Mouse (Mus musculus) liver, postnatal 0 days (tissue): ENCODE data around the gene Emc9. TPM values are rescaled to one million over a fixed set of nuclear protein-coding genes. Genes with fewer than 3 reads are reported as not detected.

Experiments
- ATAC-seq: fragments of 200-750 bp; cut with Nextera tagmentation; 2 replicates; pipeline ENCODE4 v1.8.0; 2017; ENCODE audit warnings: mild to moderate bottlenecking, moderate library complexity
- DNase-seq: peaks from one replicate; pipeline ENCODE4 v3.0.0-alpha.2; 2016
- H3K27ac ChIP-seq: fragments of 300-500 bp; sonication (generic); 2 replicates; pipeline ENCODE4 v1.5.1; 2014; ENCODE audit warnings: antibody characterized with exemption, moderate library complexity, mild to moderate bottlenecking, low read depth
- H3K27me3 ChIP-seq: fragments of 300-500 bp; sonication (generic); 2 replicates; pipeline ENCODE4 v1.6.1; 2014; ENCODE audit warnings: low read length, control low read depth, mixed read lengths; ENCODE audit not compliant: insufficient read depth
- H3K36me3 ChIP-seq: fragments of 300-500 bp; sonication (generic); replicated peaks from 2 replicates; pipeline ENCODE4 v1.6.1; 2014; ENCODE audit warnings: mild to moderate bottlenecking, control low read depth, low read length, moderate library complexity, mixed read lengths; ENCODE audit not compliant: insufficient read depth
- H3K4me1 ChIP-seq: fragments of 300-500 bp; sonication (generic); 2 replicates; pipeline ENCODE4 v1.6.1; 2014; ENCODE audit warnings: antibody characterized with exemption, mild to moderate bottlenecking, control low read depth; ENCODE audit not compliant: insufficient read depth
- H3K4me2 ChIP-seq: fragments of 300-500 bp; sonication (generic); 2 replicates; pipeline ENCODE4 v1.6.1; 2014; ENCODE audit warnings: low read depth, mild to moderate bottlenecking, low read length, moderate library complexity, mixed read lengths
- H3K4me3 ChIP-seq: fragments of 300-500 bp; sonication (generic); 2 replicates; pipeline ENCODE4 v1.5.1; 2014; ENCODE audit warnings: low read depth, low read length
- H3K9ac ChIP-seq: fragments of 300-500 bp; sonication (generic); replicated peaks from 2 replicates; pipeline ENCODE4 v1.6.1; 2014; ENCODE audit warnings: mild to moderate bottlenecking, moderate library complexity
- H3K9me3 ChIP-seq: fragments of 300-500 bp; sonication (generic); 2 replicates; pipeline ENCODE4 v1.6.1; 2016; ENCODE audit warnings: mild to moderate bottlenecking, control low read depth, low read length, mixed read lengths
- CTCF ChIP-seq: sonication (generic); IDR thresholded peaks from 2 replicates; pipeline ENCODE4 v1.5.1; 2016; ENCODE audit warnings: antibody characterized with exemption, low read depth
- EP300 ChIP-seq: IDR thresholded peaks from 2 replicates; pipeline ENCODE4 v1.6.1; 2016; ENCODE audit warnings: antibody characterized with exemption, low read depth, mild to moderate bottlenecking
- WGBS: fragments of 180-500 bp; shearing (Covaris S2); extraction: QIAGEN DNeasy Blood & Tissue Kit; methylation state at CpG from one replicate; pipeline ENCODE4 v1.1.7; 2014; ENCODE audit not compliant: insufficient replicate concordance; 5-methylcytosine and 5-hydroxymethylcytosine counted together
- polyA plus RNA-seq: library from polyadenylated mRNA; unstranded; fragments of >200 nt; fragmentation: Nextera tagmentation; extraction: Ambion mirVana; gene quantifications from 2 replicates; pipeline ENCODE4 v1.2.1, GENCODE M21; 2015

Emc9 gene
- polyA plus RNA-seq, 1 experiment from 2014 or later, result 17.3 TPM

GRCm38 (mm10) chr14:55551347-55551746 is 33.8 kb downstream of the Emc9 start:
- no peak overlapping the region for H3K4me3 ChIP-seq
- no peak for ATAC-seq
- TF ChIP-seq CTCF, result no peak
- no peak for TF ChIP-seq EP300
- no peak overlapping the region for H3K27ac ChIP-seq
- H3K9ac ChIP-seq, result no peak overlapping the region
- no peaks in the 10 kb centered on the region for H3K9me3 ChIP-seq
- peaks cover under 1% of the 10 kb centered on the region; the same call in 1 of the 2 replicates for H3K4me1 ChIP-seq
- WGBS, result 72% methylated on average over 5 of the region's 5 CpGs
- H3K4me2 ChIP-seq, result no peak overlapping the region
- peaks cover 37% of the 10 kb centered on the region for H3K36me3 ChIP-seq
- no peaks in the 10 kb centered on the region for H3K27me3 ChIP-seq
- DNase-seq, result no peak

GRCm38 (mm10) chr14:55550191-55550590 is 34.9 kb downstream of the Emc9 start:
- DNase-seq, result no peak
- ATAC-seq, result no peak
- Histone ChIP-seq H3K27me3 (no peaks in the 10 kb centered on the region), H3K4me3 (no peak overlapping the region), H3K4me1 (no peaks in the 10 kb centered on the region), H3K9ac (no peak overlapping the region), H3K9me3 (no peaks in the 10 kb centered on the region), H3K36me3 (peaks cover 47% of the 10 kb centered on the region), H3K27ac (no peak overlapping the region), H3K4me2 (no peak overlapping the region)
- no peak for TF ChIP-seq CTCF
- TF ChIP-seq EP300, result no peak
- 91% methylated on average over 6 of the region's 6 CpGs for WGBS

GRCm38 (mm10) chr14:55544334-55544733 is 40.8 kb downstream of the Emc9 start:
- H3K27me3 ChIP-seq, result no peaks in the 10 kb centered on the region
- no peak overlapping the region for H3K4me2 ChIP-seq
- H3K9ac ChIP-seq, result no peak overlapping the region
- TF ChIP-seq CTCF, result no peak
- TF ChIP-seq EP300, result no peak
- 94% methylated on average over 9 of the region's 9 CpGs for WGBS
- no peak overlapping the region for H3K4me3 ChIP-seq
- ATAC-seq, result no peak
- H3K36me3 ChIP-seq, result peaks cover 63% of the 10 kb centered on the region
- no peak for DNase-seq
- no peak overlapping the region for H3K27ac ChIP-seq
- H3K4me1 ChIP-seq, result peaks cover 19% of the 10 kb centered on the region
- H3K9me3 ChIP-seq, result no peaks in the 10 kb centered on the region

GRCm38 (mm10) chr14:55542268-55542667 is 42.8 kb downstream of the Emc9 start:
- Histone ChIP-seq H3K4me2 (peak overlapping the region; percentile 87), H3K27me3 (no peaks in the 10 kb centered on the region), H3K27ac (peak overlapping the region; percentile 89), H3K9ac (peak overlapping the region; percentile 83; the same call in 1 of the 2 replicates), H3K4me1 (peaks cover 21% of the 10 kb centered on the region), H3K9me3 (no peaks in the 10 kb centered on the region), H3K4me3 (0 out of 2 replicates have a peak overlapping the region, but pooled peaks have one; percentile 78), H3K36me3 (peaks cover 43% of the 10 kb centered on the region)
- peak; percentile 61 for TF ChIP-seq EP300
- TF ChIP-seq CTCF, result peak; percentile 35
- WGBS, result 74% methylated on average over 12 of the region's 12 CpGs
- DNase-seq (peak; percentile 62), ATAC-seq (peak; percentile 67)

DNA sequence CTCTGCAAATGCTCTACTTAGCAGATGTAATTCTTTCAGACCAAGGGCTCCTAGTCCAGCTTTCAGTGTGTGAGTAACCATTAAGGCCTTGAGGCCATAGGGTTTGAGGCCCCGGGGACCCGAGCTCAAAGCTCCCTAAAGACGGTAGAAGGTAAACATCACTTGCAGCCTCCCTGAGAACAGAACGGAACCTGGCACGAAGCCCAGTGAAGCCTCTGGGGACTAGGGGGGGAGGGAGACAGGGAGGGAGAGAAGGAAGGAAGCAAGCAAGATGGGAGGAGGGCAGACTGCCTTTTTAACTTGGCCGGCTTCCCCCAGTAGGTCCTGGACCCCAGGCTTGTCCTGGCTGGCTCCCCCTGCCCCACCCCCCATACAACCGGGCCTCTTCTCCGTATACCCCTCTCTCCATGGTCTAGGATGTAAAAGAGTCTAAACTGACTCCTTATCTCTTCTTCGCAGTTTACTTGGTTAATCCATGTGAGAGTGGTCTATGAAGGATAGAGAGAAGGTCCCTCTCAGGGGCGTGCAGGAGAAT is 44.2 kb downstream of the Emc9 start:
- TF ChIP-seq CTCF, result no peak
- TF ChIP-seq EP300, result 0 out of 2 replicates have a peak, but pooled peaks have one; percentile 22
- 7% methylated on average over 10 of the region's 10 CpGs for WGBS
- H3K36me3 ChIP-seq, result peaks cover 31% of the 10 kb centered on the region
- H3K4me3 ChIP-seq, result peak overlapping the region; percentile 78
- H3K9me3 ChIP-seq, result no peaks in the 10 kb centered on the region
- ATAC-seq (peak; percentile 50), DNase-seq (peak; percentile 84)
- H3K27me3 ChIP-seq, result no peaks in the 10 kb centered on the region
- H3K4me2 ChIP-seq, result peak overlapping the region; percentile 87
- peaks cover 21% of the 10 kb centered on the region for H3K4me1 ChIP-seq
- peak overlapping the region; percentile 89 for H3K27ac ChIP-seq
- H3K9ac ChIP-seq, result peak overlapping the region; percentile 83

- ATAC-seq (peak; percentile 91), DNase-seq (peak; percentile 92)
- Histone ChIP-seq H3K9me3 (no peaks in the 10 kb centered on the region), H3K9ac (peak within 1 kb of the TSS; percentile 83), H3K27me3 (no peaks in the 10 kb centered on the region), H3K36me3 (peaks cover 26% of the 10 kb centered on the region), H3K4me1 (peaks cover 21% of the 10 kb centered on the region), H3K27ac (peak within 1 kb of the TSS; percentile 89), H3K4me2 (peak within 1 kb of the TSS; percentile 87), H3K4me3 (peak within 1 kb of the TSS; percentile 78)
- TF ChIP-seq EP300 (peak; percentile 60; the same call in 1 of the 2 replicates), CTCF (no peak)
- WGBS, result under 1% methylated on average over 32 of the region's 32 CpGs
These were observed 44.9 kb downstream of the Emc9 start, which contains the start of gene Pck2 for GRCm38 (mm10) chr14:55540067-55540786. Gene Pck2, plus strand, starts transcription at chr14:55540266.
